Mouse (Mus musculus) inflammation-experienced regulatory T-cells, adult 16 weeks (primary cell): Measurements from ENCODE around the gene Cyp2g1. TPM values are rescaled to one million over a fixed set of nuclear protein-coding genes. Genes with fewer than 3 reads are reported as not detected.

Source experiments
- polyA plus RNA-seq: library from polyadenylated mRNA; unstranded; fragments of 100-300 nt; shearing (Covaris generic); gene quantifications from one replicate; pipeline ENCODE4 v1.2.1, GENCODE M21; 2017

The Cyp2g1 gene
- polyA plus RNA-seq, result not detected

GRCm38 (mm10) chr7:26808592-26808991, at the start of gene Cyp2g1:
Gene Cyp2g1 (plus strand): TSS chr7:26808892.

GRCm38 (mm10) chr7:26835059-26835458, 26.4 kb downstream of the Cyp2g1 start, which contains the start of gene Cyp2a5:
Gene Cyp2a5 (plus strand): TSS chr7:26835305.

Other genes with a start within 250 kb of the Cyp2g1 start
- not detected for gene Vmn1r185, start 190.4 kb upstream of the Cyp2g1 start, polyA plus RNA-seq
- gene Cyp2b23, start 122.5 kb upstream of the Cyp2g1 start, polyA plus RNA-seq, result 0.13 TPM
- gene Cyp2b19, start 51.8 kb upstream of the Cyp2g1 start, polyA plus RNA-seq, result not detected
- gene Cyp2a5, start 26.4 kb downstream of the Cyp2g1 start, polyA plus RNA-seq, result not detected
- not detected for gene Cyp2a22, start 130.5 kb downstream of the Cyp2g1 start, polyA plus RNA-seq
- not detected for gene Cyp2a12, start 220.2 kb downstream of the Cyp2g1 start, polyA plus RNA-seq